Mouse (Mus musculus): Measurements from ENCODE around the gene Larp1.

The Larp1 gene

DNA sequence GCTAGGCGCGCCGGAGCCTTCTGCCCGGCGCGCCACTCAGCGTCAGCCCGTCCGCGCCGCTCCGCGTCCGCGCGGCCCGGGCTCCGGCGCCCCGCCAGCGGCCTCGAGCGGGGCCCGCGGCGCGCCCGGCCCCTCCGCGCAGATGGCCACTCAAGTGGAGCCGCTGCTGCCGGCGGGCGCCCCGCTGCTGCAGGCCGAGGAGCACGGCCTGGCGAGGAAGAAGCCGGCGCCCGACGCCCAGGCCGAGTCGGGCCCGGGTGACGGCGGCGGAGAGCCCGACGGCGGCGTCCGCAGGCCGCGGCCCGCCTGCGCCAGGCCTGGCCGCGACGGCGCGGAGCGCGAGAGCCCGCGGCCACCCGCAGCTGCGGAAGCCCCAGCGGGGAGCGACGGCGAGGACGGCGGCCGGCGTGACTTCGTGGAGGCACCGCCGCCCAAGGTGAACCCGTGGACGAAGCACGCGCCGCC is at the start of gene Larp1:
Gene Larp1, plus strand, starts transcription at position 14 of the 465 bp plus-strand sequence.
- DNase-seq (ENCODE audit: low spot score): no peak

DNA sequence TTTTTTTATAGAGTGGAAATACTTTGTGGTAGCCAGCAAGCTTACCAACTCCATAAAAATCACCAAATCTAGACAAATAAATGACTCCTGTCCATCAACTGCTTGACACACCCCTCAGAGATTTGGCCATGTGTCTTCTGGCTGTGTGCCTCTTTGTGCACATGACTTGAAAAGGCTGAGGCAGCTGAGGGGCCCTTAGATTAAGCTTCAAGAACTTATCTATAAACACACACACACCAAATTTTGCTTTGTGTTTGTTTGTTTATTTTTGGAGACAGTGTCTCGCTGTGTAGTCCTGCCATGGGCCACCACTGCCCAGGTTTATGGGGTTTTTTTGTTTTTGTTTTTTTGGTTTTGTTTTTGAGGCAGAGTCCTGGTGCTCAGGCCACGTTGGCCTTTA is 48.9 kb upstream of the Larp1 start:
- DNase-seq (ENCODE audit: low spot score): no peak

DNA sequence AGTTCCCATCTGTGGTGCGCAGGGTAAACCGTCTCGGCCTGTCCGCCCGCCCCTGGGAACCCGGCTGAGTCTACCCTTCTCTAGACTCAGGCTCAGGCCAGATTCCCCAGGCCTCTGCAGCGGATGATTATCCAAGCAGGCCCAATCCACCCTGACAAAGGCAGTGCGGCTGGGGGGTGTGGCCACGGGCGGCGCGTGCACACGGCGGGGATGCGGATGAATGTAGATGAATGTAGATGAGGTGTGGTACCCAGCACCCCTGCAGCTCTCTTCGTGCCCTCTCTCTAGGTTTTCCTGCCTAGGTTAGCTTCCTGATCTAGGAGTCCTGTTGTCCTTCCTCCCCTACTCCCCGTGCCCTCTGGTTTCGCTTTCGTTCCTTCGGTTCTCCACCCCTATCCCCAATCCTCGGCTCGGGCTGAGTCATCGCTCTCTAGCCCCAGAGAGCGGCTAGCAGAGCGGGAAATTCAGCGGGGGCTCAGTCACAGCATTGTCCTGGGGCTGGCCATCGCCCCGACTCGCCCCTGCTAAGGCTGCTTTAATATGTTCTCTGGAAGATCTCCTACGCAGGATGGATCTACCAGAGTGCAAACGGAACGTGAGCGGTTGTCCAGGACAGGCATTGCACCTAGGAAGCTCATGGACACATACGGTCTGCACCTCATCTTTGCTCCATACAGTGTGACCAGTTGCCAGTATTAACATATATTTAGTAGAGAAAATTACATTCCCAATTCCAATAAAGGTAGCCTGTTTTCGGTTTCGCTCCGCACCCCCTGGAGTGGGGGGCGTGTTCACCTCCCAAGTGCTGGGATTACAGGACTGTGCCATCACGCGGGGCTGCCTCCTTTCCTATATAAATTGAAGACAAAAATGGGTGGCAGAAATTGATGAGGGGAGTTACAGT is 46.2 kb upstream of the Larp1 start:
- peak; percentile 68 for DNase-seq (ENCODE audit: low spot score)

DNA sequence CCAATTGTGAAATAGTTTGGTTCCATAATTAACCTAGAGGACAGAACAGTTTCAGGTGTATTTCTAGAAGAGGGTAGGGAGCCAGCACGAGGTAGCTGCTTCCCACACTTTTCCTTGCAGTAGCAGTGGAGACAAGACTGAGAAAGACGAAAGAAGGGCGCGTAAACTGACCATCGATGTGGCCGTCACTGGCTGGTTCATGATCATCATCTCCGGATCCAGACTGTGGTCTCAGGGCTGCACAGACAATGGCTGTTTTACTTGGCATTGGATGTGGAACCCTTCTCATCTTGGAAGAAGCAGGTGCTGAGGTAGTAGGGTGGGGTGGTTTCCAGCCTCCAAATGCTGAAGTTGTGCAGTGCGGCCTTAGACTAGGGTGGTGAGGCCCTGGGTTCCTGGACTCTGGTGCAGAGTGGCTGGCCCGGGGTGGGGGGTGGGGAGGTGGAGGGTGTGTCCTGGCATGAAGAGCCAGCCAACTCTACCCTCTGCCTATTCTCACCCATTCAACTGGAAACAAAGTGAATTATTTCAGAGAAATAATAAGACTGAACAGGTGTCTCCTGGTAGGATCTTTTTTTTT is 45.5 kb upstream of the Larp1 start:
- DNase-seq (ENCODE audit: low spot score): no peak

DNA sequence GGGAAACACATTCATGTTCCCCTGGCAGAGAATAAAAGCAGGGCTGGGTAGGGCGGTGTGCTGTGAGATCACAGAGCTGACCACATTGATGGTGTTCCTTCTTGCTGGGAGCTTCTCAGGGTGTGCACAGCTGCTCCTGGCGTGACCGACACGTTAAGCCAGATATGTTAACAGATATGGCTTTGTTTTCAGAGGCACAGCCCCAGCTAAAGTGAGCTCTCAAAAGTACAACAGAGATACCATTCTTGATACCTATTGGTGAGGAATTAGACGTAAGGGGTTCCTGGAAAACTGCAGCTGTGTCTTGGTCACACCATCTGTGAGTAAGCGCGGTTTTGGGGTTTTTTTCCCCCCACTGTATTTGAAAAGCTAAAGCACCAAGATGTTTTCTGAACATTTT is 42.2 kb upstream of the Larp1 start:
- DNase-seq (ENCODE audit: low spot score): no peak

DNA sequence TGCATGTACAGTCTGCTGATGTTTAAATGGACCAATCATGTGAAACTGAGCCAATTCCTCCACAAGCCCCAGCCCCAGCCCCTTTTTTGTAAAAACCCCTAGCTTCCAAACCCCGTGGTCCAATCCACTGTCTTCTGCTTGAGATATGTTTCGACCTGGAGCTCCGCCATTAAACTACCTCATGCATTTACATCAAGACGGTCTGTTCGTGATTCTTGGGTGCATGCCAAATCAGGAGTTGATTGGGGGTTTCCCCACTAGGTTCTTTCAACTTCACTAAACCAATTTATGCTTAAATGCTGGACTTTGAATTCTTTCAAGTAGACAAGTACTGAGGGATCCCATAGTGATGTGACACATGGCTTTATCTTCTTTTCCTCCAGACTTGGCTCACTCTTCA is 40.6 kb upstream of the Larp1 start:
- DNase-seq (ENCODE audit: low spot score): no peak

DNA sequence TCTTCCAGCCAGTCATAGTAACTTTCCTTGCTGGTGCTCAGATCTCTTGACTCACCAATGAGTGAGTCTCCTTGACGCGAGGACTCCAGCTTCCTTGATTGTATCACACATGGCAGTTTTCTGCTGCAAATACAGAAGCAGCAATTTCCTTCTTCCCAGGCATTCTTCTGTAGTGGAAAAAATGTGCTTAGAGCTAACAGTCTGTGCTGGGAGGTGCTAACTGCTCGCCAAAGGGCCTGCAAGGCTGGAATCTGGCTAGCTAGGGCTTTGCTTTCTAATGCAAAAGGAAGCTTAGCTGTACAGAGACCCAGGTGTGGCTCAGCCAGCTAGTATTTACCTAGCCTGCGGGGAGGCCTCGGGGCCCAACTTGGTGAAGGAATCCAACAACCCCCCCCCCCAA is 38.3 kb upstream of the Larp1 start:
- no peak for DNase-seq (ENCODE audit: low spot score)

DNA sequence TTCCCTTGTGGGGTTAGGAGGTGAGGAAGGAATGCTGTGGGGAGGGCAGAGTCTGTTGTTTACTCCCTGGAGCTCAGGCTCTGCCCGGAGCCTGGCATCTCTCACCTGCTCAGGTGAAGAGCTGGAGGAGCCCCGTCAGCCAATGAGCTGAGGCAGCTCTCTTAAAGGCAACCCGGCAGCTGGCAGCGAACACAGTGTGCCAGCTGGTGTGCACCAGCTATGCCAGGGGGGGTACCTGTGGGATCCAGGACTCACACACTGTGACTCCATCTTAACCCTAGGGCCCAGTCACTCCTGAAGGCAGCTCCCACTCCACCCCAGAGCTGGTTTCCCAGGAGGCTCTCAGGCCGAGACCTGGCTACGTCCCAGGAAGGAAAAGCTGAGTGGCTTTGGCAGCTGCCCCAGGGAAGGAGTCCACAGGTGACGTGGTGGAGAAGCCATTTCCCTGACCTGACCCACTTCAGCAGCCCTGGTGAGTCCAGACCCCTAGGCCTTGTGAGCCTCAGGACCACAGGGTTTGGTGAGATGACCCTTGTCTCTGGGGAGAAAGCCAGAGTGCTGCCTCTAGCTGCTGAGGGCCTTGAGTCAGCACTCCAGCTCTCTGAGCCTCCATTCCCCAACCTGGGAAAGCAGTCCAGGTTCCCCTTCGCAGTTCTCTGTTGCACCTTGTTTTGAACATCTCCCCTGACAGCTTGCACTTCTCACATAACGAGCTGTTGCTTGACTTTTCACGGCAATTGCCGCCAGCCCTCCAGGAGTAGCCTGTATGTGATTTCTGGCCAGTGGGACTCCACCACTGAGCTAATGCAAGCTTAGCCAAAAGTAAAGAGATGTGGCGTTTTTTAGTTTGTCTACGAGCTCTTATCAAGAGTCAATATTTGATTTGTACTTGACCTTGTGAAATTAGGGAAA is 35.6 kb upstream of the Larp1 start:
- DNase-seq (ENCODE audit: low spot score): no peak

DNA sequence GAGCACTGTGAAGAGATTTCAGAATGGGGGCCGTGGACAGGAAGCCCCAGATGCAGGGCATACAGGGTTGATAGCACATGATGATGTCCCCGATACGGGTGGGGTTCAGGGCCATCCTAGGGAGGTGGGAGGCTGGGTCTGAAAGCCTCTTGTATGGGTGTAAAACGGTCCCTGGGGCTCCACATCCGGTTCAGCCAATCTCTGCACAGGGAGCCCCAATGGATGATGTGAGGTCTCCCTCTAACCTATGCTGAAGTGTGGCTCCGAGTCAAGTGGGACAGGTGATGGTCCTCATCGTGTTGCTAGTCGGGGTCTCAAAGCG is 35.0 kb upstream of the Larp1 start:
- DNase-seq (ENCODE audit: low spot score): no peak

DNA sequence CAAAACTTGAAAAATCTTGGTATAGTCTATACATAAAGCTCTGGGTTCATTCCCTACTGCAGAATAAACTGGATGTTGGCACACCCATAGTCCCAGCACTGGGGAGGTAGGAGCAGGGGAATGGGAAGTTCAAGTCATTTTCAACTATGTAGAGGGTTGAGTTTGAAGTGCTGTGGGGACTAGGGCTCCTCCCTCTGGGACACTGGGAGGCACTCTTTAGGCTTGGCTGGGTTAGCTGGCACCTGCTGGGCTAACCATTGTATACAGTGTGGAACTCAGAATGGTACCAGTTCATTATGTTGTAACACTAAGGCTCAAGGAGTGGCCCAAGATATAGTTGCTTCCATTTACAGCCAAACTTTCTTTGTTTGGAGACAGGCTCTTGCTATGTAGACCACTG is 33.0 kb upstream of the Larp1 start:
- no peak for DNase-seq (ENCODE audit: low spot score)

DNA sequence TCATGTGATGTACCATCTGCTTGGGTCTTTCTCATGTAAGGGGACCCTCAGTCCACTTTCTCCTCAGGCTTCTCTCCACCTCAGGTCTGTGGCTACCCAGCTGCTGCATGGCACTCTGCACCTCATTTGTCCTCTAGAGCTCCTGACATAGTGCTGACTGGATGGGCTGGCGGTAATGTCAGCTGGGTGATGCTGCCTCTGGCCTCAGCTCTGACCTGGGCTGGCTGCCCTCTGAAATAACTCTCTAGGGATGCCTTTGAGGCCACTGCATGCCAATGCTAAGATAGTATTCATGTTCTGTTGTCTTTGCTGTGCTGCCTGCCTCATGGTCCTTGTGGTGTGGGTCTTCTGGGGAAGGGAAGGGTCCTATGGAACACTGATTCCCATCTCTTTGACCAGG is 31.2 kb upstream of the Larp1 start:
- no peak for DNase-seq (ENCODE audit: low spot score)

DNA sequence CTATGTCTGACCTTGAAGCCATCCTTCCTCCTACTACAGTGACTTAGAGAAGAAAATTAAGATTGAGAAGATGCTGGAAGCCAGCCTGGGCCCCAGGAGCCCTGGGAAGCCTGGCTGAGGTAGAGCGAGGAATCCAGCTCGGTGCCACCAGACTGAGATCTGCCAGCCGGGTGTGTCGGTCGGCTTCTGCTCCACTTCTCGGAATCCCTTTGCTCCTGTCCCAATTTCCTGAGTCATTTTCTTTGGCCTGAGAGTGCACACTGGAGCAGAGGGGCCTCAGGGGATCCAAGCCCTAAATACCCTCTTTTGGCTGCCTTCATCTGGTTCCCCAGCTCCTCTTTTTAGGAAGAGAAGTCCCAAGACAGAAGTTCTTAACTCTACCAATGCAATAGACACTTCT is 29.2 kb upstream of the Larp1 start:
- no peak for DNase-seq (ENCODE audit: low spot score)

DNA sequence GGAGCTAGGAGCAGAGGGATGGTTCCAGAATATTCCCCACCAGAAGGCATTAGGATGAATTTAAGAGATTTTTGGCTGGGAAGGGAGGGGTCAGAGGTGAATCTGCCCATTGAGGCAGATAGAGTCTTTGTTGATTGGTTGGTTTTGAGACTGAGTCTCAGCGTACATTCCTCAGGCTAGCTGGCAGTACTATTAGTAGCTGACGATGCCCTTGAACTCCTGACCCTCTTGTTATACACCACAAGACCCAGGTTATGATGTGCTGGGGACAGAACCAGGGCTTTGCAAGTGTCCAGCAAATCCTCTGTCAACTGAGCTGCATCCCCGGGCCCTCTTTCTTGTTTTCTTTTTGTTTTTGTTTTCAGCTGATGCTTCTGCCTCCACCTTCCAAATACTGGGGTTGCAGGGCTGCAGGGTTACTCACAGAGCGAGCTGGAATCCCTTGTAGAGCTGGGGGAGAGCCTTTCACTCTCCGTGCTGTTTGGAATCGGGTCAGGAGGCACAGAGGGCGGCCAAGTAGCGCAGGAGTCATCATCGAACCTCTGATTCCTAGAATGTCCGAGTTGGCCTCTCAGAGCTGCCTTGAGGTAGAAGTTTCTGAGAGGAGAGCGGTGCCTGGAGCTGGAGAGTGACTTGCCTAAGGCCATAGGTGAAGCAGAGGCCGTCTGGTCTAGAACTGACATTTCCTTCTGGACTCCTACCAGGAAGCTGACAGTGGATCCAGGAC is 27.6 kb upstream of the Larp1 start:
- no peak for DNase-seq (ENCODE audit: low spot score)

DNA sequence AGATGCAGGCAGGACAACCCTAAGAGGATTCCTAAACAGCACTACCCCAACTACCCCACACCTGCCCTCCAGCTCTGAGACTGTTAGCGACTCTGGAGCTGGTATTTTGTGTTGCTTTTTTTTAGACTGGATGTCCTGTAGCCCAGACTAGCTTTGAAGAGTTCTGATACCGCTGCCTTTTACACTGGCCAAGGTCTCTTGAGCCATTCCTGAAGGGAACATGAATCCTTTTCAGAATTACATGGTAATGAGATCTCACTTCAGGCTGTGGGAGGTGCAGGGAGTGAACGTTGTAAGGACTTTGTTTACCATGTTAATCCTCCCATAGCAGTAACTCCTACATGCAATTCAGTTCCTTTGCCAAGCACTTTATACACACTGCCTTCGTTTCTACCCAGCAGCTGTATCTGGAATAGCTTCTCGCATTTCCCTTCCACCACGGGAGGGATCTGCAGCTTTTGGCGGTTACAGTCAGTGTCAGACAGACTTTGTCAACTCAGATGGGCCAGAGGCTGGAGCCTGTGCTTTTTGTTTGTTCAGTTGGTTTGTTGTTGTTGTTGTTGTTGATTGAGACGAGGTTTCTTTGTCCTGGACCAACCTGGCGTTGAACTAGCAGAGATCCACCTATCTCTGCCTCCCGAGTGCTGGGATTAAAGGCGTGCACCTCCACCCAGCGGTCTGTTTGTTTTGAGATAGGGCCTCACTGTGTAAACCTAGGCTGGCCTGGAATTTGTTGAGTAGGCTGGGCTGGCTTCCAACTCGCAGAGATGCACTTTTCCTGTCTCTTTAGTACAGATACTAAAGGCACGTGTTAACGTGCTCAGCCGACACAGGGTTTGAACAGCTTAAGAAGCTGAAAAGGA is 25.2 kb upstream of the Larp1 start:
- no peak for DNase-seq (ENCODE audit: low spot score)

DNA sequence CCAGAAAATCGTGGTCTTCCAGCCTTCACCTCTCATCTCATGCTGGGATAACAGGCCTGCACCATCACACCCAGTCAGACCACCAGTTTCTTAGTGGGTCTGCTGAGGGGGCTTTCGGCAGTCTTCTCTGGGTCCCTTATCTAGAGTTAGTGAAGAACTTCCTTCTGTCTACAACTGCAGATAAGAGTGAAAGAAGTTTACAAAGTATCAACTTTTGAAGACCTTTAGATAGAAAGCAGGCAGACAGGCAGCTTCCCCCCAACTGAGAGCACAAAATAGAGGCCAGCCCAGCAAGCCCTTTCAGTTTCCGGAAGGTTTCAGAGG is 24.6 kb upstream of the Larp1 start:
- DNase-seq (ENCODE audit: low spot score): no peak

DNA sequence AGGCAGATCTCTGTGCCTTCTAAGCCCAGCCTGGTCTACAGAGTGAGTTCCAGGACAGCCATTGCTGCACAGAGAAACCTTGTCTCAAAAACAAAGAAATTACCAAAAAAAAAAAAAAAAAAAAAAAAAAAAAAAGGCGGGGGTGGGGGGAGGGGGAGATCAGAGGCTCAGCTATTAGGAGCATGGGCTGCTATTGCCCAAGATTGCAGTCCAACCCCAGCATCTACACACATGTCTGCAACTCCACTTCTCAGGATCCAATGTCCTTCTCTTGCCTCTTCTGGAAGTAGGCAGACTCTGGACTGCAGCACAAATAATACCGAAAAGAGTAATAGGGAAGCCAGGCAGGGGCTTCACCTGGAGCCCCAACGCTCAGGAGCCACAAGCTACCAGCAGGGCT is 23.4 kb upstream of the Larp1 start:
- no peak for DNase-seq (ENCODE audit: low spot score)

DNA sequence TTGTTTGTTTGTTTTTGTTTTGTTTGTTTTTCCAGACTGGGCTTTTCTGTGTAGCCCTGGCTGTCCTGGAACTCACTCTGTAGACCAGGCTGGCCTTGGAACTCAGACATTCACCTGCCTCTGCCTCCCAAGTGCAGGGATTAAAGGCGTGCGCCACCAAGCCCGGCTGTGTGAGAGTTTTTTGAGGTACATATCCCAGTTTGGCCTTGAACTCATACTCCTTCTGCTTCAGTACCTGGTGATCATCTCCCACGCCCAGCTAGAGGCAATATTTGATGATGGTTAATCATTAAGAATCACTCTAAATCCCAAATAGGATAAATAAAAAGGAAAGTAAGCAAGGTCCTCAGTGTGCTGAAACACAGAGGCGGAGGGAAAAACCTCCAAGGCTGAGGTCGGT is 22.8 kb upstream of the Larp1 start:
- DNase-seq (ENCODE audit: low spot score): no peak

DNA sequence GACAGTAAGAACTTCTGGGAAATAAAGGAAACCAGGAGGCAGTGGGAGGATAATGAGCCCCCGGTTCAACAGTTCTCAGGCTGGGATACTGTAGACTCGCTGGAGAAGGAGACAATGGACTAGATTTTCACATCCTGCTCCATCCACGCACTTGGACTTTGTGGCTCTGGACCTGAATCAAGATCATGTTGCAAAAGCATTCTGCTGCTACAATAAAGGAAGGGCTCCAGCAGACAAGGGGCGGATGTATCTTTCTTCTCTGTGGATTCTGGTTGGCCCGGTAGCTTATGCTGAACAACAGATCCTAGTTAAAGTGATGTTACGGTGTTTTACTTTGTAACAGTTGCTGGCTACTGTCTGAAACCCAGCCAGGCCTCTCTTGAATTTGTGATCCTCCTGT is 22.4 kb upstream of the Larp1 start:
- DNase-seq (ENCODE audit: low spot score): no peak

DNA sequence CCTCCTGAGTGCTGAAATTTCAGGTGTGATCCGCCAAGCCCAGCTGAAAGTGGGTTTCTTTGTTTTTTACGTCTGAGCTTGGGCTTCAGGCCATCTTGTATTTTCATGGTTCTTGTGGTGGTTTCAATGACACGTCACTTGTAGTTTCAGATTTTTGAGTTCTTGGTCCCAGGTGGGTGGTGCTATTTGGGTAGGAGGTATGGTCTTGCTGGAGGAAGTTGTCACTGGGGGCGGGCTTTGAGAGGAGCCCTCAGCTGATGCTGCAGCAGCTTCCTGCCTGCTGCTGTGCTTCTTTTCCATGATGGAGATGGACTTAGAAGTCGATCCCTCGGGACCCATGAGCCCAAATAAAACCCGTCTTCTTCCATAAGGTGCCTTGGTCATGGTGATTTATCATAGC is 22.0 kb upstream of the Larp1 start:
- no peak for DNase-seq (ENCODE audit: low spot score)

DNA sequence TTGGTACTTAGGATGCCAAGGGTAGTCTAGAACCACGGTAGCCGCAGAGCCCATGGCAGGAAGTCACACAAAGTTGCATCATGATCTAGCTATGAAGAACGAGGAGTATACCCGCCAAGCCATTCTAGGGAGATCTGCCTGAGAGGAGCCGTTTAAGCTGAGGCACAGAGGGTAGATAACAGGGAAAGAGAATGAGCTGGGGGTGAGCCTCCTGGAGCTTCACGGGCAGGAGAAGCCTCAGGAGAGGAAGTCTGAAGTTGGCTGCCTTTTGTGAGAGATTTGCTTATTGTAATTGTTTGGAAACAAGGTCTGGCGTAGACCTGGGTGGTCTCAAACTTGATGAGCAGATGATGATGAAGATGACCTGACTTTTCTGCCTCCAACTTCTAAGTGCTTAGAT is 10.7 kb upstream of the Larp1 start:
- no peak for DNase-seq (ENCODE audit: low spot score)

DNA sequence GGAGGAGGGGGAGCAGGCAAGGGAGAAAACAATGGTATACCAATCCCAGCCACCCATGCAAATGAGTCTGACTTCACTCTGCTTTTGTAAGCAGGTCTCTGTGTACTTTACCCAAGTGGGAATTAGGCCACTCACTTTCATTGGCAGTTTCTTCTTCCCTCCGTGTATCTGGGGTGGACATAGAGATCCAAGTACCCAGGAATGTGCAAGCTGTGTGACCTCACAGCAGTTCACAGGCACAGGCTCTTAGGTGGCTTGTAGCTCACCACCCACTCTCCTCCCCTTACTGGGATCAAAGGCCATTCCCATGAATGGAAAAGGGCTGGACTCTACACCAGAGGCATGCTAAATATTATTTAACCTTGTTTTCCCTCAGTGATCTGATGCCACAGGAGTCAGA is 10.0 kb upstream of the Larp1 start:
- no peak for DNase-seq (ENCODE audit: low spot score)
